Mouse (Mus musculus): ENCODE data around the gene Myo10.

Gene Myo10

DNA sequence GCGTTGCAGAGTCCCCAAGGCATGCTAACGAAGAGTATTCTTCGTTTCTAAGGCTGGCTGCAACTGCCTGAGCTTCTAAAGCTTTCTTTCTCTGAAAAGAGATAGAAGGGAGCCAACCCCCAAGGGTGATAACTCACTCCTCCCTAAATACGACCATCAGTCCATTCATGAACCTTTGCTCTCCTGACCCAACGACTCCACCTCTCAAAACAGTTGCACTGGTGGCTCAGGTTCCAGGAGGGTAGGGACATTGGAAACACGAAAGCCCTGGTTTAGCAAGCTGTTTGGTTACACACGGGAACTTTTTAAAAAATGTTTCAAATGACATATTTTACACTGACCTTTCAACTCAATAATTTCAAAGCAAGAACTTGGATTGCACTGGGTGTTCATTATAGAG is 29.5 kb downstream of the Myo10 start:
- DNase-seq (ENCODE audit: low read depth in 1 of 2, low spot score in 2 of 2) = no peak

DNA sequence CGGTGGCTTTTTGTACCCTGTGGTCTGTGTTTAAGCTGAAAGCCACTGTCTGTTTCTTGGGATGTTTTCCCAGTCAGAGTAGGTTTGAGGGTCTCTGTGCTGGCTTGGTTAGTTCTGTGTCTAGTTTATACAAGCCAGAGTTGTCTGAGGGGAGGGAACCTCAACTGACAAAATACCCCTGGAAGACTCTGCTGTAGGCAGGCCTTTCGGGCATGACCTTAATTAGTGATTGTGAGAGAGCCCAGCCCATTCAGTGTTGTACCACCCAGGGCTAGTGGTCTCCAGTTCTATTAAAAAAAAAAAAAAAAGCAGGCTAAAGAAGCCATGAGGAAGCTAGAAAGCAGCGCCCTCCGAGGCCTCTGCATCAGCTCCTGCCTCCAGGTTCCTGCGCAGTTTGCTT is 30.0 kb downstream of the Myo10 start:
- DNase-seq (ENCODE audit: low read depth in 1 of 2, low spot score in 2 of 2) = no peak

DNA sequence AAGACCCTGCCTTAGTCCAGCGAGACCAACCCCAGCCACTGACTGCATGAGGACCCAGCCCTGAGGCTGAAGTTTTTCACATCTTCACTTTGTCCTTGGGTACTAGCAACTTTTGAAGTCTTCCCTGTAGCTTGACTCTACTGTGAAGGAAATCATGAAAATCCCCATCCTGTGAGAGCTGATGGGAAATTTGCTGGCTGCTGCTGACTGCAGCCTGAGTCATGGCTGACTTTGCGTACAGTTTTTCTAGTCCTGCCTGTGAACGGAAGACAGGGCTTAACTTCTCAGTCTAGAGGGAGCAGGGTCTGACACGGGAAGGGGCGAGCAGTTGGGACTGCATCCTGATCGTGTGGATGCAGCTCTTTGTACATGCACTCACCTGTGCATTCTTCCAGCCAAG is 30.6 kb downstream of the Myo10 start:
- no peak for DNase-seq (ENCODE audit: low read depth in 1 of 2, low spot score in 2 of 2)

- no peak for DNase-seq (ENCODE audit: low read depth in 1 of 2, low spot score in 2 of 2)
Observed at GRCm38 (mm10) chr15:25653680-25654079, 31.4 kb downstream of the Myo10 start.

GRCm38 (mm10) chr15:25662833-25663519 is 40.7 kb downstream of the Myo10 start:
- no peak for DNase-seq (ENCODE audit: low read depth in 1 of 2, low spot score in 2 of 2)

DNA sequence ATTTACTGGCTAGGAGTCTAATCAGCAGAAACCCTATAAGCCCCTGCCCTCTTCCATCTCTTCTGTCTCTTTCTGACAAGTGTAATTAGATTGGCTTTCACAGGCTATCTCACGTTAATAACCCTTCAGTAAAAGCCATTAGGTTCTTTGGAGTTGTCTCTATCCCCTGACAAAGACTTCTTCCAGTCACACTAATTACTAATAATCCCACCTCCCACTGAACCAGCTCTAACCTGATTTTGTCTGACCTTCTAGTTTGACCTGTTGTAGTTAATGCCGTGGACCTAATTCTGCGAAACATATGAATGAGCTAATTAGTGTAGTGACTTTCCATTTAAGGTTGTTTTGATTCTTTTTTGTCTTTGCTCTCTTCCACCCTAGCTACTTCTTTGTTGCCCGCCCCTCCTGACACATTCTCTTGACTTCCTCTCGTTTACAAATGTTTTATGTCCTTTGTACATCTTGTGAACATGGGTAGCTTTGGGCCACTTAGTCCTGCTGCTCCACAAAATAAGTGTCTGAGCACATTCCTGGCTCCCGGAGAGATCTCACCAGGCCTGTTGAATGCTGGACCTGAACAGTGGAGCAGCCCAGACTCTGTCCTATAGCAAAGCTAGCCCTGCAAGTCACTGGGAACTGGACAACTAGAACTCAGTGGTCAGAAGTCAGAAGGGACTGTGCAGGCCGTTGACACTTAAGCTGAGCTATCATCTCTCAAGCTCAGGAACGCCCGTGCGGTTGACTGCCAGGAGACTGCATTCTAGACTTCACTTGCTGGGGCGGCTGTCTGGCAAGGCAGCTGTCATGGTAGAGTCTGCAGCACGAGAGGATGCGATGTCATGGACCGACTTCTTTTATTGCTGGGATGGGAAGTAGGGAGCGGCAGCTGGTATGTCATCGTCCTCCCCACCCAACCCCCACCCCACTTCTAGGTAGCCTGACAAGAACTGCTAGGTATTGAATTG is 47.2 kb downstream of the Myo10 start:
- no peak for DNase-seq (ENCODE audit: low read depth in 1 of 2, low spot score in 2 of 2)

DNA sequence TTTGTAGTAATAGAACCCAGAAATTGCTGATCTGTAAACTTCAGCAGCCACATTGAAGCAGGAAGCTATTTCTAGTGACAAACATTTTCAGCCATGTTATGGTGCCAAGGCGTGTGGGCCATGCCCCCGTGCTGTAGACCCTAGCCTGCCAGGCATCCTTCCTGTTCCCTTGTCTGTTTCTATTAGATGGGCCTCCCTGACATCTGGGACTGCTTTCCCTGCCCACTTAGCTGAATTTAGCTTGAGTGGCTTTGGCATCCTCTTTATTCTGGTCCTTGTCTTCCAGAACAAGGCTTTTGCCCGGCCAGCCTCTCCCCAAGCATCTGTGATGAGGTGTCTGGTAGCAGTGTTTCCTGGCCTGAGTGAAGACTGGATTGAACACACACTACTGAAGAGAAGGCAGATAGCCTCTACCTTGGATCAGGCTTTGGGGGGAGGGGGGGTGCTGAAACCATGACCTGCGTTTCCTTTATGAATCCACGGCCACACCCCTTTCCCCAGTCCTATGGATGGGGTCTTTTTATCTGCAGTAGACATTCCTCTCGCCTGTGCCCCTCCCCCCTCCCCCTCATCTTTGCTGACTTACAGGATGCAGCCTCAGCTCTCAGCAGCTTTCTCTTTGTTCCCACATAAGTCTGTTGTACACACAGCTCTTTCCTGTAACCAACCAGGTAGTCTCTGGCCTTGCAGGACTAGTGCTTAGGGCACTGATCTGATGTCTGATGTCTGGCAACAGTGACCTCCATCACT is 51.1 kb downstream of the Myo10 start:
- DNase-seq (ENCODE audit: low read depth in 1 of 2, low spot score in 2 of 2) = no peak

DNA sequence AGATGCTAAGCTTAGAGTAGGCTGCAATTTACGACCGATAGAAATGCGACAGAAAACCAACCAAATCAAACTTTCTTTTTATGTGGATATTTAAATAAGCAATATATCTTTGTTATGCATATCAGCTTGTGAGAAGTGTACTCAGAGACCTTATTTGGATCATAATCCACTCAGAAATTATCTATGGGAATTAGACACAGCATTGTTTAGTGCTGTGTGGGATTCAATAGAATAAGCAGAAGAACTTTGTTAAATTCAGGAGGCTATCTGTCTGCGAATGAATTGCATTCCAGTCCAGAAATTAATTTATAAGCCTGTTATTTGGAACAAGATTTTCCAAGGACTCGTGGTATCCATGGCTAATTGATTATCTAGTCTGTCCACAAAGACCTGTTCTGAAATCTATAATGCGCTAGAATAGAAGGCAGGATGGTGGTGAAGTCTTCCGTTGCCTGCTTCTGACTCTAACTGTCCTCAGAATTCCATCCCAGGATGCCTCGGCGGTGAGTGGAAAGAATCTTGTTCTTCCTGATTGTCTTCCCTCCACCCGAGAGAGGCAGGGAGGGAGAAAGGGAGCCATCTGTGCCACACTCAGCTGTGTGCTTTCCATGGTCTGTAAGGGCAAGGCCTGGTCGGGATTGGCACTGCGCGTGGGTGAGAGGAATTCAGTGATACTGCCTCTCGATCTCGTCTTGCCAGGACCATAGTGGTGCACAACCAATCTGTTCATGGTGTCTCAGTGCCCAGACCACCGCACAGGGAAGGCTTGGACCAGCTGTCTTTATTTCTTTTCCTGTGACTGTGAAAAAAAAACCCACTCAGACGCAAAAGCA is 52.0 kb downstream of the Myo10 start:
- DNase-seq (ENCODE audit: low read depth in 1 of 2, low spot score in 2 of 2) = no peak

- DNase-seq (ENCODE audit: low read depth in 1 of 2, low spot score in 2 of 2) = no peak
Observed at GRCm38 (mm10) chr15:25674932-25675250, 52.6 kb downstream of the Myo10 start.

GRCm38 (mm10) chr15:25675359-25675758 is 53.0 kb downstream of the Myo10 start:
- DNase-seq (ENCODE audit: low read depth in 1 of 2, low spot score in 2 of 2) = no peak

DNA sequence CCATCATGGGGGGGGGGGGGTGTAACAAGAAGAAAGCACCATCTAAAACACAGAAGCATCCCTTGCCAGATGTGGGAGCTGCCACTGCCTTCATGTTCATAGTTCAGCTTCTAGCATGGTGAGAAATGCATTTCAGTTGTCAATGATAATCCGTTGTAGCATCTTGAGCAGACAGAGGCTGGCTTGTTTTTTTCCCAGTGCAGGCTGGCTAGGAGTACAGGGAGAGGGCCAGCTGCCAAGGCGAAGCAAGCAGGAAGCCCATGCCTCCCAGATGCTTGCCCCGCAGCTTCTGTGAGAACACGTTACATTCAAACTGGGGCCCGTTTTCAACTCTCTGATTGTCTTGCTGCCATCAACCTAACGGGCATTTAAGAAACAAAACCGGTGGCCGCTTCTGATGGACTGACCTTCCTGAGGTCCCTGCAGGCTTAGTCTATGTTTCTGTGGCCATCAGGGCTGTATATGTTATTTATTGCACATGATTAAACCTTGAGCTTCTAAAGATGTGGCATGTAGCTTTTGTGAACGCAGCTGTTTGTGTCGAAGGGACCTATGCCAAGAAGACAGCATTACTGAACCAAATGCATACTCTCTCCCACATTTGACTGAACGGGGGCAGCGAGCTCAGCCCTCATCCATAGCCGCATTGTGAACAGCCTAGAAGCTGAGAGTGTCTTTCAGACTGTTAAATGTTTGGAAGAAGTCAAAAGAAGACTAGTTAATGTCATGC is 53.9 kb downstream of the Myo10 start:
- no peak for DNase-seq (ENCODE audit: low read depth in 1 of 2, low spot score in 2 of 2)

GRCm38 (mm10) chr15:25679081-25679480 is 56.8 kb downstream of the Myo10 start:
- DNase-seq (ENCODE audit: low read depth in 1 of 2, low spot score in 2 of 2) = no peak

DNA sequence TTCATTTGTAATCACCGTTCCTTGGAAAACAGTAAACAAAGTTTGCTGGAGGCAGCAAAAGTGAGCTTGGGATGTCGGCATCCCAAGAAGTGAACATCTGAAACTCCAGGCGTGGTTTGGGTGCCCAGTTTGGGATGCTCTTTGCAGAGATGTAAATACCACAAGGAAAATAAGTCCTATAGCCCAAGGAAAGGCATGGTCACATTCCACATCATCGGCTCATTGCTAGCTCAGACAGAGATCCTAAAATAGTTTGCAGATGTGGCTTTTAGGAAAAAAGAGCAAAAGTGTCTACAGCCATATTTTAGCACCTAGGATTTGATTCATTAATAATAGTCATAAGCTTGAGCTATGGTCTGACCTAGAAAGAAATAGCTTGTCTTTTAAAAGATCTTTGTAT is 57.3 kb downstream of the Myo10 start:
- no peak for DNase-seq (ENCODE audit: low read depth in 1 of 2, low spot score in 2 of 2)

GRCm38 (mm10) chr15:25680269-25680818 is 58.0 kb downstream of the Myo10 start:
- no peak for DNase-seq (ENCODE audit: low read depth in 1 of 2, low spot score in 2 of 2)

DNA sequence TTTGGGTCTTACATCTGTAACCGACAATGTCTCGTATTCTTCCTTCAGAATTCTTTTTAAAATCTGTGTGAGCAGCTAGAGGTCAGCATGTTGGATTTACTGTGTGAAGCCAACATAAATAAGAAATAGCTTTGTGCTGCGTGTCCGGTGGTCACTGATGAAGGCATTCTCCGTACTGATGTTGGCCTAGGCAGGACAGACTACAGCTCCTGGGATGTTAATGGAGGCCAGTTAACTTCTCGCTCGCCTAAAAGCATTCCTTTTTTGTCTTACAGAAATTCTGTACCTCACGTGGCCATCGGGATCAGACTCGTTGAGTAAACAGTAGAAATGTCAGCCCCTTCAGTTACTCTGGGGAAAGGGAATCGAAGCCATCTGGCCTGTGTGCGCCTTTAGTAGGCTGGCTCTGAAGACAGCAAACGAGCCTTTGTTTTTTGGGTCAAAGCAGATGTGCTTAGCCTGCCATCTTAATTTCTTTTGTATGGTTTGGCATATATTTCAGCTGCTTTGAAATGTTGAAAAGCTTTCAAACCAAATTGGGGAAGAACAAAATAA is 60.7 kb downstream of the Myo10 start:
- no peak for DNase-seq (ENCODE audit: low read depth in 1 of 2, low spot score in 2 of 2)

GRCm38 (mm10) chr15:25685186-25685585 is 62.9 kb downstream of the Myo10 start:
- DNase-seq (ENCODE audit: low read depth in 1 of 2, low spot score in 2 of 2) = no peak

DNA sequence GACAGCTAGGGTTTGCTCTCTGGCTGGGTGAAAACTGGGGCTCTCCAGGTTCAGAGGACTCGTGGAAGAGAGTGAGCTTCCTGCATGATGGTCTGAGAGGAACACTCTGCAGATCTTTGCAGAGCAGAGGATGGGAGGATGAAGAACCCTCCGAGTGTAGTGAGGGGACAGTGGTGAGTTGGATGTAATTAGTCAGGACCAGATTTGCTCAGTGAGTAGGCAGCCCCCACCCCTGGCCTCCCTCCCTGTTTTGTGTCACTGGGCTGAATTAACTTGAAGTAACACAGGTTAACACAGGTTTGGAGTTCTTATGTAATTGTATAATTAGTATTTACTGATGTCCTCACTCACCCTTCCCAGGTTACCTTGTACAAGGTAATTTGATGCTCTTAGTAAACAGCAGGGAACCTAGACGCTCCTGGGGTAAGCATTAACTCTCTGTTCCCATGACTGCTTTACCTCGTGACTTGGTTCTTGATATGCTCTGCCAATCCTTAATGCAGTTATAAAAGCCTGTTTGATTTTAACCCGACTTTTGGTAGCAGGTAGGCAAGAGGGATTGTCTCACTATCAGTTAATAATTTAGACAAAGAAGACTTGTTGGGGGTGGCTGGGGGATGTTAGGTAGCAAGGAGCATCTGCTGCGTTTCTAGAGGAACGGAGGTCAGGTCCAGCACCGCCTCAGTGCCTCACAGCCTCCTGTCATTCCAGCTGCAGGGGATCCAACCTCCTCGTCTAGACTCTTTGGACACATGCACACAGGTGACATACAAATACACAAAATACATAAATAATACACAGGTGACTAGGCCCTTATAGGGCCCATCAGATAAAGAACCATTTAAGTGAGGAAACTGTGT is 66.3 kb downstream of the Myo10 start:
- no peak for DNase-seq (ENCODE audit: low read depth in 1 of 2, low spot score in 2 of 2)

GRCm38 (mm10) chr15:25689477-25689876 is 67.2 kb downstream of the Myo10 start:
- no peak for DNase-seq (ENCODE audit: low read depth in 1 of 2, low spot score in 2 of 2)
